Mouse (Mus musculus) layer of hippocampus, postnatal 25 days (tissue): ENCODE measurements around the gene Phactr1. TPM values are rescaled to one million over a fixed set of nuclear protein-coding genes. Genes with fewer than 3 reads are reported as not detected.

Source experiments
- DNase-seq, 2 experiments: peaks; one replicate each; pipeline ENCODE4 v3.0.0; 2022; ENCODE audit warnings: mixed read lengths in 2 of 2, low spot score in 1 of 2; ENCODE audit errors: extremely low spot score in 1 of 2
- total RNA-seq, 2 experiments: library from RNA; stranded (reverse); gene quantifications; 2 replicates each; pipeline ENCODE4 v1.2.3; 2021

Phactr1 gene
- total RNA-seq, 2 experiments from 2014 or later, result 306 to 307 TPM

GRCm38 (mm10) chr13:43009596-43009995 lies 329.2 kb downstream of the Phactr1 start:
- no peak for DNase-seq

GRCm38 (mm10) chr13:43011516-43011915 lies 331.1 kb downstream of the Phactr1 start:
- no peak for DNase-seq

- DNase-seq, result no peak
Observed at GRCm38 (mm10) chr13:43013984-43014383, 333.6 kb downstream of the Phactr1 start.

GRCm38 (mm10) chr13:43015768-43016167 lies 335.3 kb downstream of the Phactr1 start:
- DNase-seq, result no peak

DNA sequence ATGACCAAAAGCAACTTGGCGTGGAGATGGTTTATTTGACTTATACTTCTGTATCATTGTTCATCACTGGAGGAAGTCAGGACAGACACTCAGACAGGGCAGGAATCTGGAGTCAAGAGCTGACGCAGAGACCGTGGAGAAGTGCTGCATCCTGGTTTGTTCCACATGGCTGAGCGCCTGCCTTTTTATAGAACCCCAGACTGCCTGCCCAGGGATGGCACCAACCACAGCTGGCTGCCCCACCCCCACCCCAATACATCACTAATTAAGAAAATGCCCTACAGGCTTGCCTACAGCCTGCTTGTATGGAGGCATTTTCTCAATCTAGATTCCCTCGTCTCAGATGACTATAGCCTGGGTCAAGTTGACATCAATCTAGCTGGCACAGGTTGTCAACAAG lies 338.4 kb downstream of the Phactr1 start:
- no peak for DNase-seq

DNA sequence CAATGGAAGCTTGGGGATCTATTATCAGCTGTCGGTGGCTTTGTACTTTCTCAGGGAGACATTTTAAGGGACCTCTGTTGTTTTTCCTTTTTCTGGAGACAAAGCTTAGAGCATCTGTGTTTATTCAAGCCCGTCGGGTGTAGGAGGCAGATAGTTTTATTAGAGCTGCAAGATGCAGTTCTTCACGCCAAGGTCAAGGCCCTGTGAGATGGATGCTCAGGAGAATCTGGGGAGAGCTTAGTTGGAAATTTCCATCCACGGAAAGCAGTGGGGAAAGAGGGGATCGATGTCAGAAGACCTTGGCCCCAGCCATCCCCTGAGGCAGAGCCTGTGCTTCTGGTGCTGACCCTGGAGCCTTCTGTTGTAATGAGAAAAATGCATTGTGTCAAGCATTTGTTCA lies 340.6 kb downstream of the Phactr1 start:
- DNase-seq, result no peak

DNA sequence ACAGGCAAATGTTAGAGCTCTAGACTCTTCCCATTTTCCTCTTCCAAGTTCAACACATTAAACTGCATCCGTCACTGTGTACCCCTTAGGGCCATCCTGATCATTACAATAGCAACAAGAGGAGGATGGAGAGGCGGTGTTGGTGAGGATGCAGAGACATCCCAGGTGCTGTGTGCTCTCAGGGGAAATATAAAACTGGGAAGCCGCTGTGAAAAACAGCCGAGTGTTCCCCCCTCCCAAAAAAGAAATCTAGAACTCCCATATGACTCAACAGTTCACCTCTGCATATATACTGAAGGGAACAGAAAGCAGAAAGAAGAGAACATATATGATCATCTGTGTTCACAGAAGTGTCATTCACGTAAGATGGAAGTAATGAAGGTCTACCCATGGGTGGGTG lies 342.6 kb downstream of the Phactr1 start:
- DNase-seq, result no peak

DNA sequence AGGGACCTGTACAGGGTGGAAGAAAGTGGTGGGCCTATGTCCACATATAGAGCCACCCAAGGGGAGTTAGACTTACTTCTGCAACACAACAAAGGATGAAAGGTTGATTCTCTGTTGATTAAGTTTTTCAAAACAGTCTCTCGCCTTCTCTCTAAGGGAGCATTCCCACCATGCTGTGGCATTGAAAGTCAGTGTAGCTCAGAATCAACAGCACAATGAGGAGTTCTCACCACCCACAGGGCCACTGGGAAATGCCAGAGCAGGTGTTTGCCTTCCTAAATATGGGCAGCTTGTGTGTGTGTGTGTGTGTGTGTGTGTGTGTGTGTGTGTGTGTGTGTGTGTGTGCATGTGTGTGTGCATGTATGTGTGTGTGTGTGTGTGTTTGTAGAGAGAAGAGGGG lies 347.1 kb downstream of the Phactr1 start:
- no peak for DNase-seq

- DNase-seq, result no peak
Observed at GRCm38 (mm10) chr13:43030222-43030621, 349.8 kb downstream of the Phactr1 start.

DNA sequence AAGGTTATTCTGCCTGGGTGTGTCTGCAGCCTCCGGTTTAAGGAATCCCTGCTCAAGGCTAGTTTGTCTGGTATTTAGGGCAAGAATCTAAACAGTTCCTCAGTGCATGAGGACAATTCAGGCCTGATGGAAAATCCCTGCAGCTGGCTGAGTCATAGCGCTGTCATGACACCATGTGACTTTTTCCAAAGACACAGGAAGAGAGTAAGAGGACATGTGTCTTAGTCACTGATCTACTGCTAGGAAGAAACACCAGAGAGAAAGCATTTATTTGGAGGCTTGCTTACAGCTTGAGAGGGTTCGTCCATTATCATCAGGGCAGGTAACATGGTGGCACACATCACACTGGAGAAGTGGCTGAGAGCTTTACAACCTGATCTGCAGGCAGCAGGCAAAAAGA lies 352.0 kb downstream of the Phactr1 start:
- no peak for DNase-seq

DNA sequence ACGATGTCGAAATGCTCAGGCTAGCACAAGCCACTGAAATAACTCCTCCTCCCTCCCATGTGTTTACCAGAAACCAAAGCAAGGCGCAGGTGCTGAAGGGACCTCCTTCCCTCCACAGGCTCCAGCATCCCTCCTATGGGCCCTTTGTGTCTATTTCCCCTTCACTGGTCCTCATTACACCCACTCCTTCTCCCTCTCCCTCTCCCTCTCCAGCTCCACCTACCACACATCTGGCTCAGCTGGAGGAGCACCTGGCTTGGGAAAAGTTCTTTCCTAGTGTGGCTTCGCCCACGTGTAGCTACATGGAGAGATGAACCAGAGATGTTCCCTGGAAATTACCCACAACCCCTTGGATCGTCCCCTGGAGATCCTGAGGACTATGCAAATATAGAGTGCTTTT lies 356.1 kb downstream of the Phactr1 start:
- no peak for DNase-seq

DNA sequence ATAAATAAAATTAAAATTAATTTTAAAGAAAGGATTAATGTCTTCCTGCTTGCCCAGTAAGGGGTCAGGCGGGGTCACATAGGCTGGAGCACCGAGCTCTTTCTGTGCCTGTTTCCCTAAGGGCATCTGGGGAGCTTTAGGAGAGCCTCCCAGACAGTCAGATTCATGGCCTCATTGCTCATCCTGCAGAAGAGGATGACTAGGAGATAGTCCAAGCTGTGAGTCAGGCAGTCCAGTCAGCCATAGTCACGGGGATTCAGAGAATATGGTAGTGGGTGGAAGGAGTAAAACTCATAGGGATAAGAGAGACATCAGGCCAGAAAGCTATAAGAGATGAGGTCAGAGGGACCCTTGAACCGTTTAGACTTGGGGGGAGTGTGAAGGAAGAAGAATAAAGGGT lies 362.3 kb downstream of the Phactr1 start:
- no peak for DNase-seq

- DNase-seq, result no peak
Observed at GRCm38 (mm10) chr13:43048553-43048952, 368.1 kb downstream of the Phactr1 start.

DNA sequence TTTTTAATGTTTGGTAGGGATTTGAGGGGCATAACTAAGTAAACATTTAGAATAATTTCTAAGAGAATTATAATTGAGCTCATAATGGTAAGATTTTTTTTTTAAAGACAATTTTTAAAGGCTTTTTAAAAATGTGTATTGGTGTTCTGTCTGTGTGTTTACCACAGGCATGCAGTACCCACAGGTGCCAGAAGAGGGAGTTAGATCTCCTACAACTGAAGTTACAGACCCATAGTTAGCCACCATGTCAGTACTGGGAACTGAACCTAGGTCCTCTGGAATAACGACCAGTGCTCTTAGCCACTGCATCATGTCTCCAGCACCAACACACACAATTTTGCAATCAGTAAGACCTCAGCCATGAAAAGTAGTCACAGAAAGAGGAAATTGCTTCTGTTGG lies 372.8 kb downstream of the Phactr1 start:
- DNase-seq, result no peak

DNA sequence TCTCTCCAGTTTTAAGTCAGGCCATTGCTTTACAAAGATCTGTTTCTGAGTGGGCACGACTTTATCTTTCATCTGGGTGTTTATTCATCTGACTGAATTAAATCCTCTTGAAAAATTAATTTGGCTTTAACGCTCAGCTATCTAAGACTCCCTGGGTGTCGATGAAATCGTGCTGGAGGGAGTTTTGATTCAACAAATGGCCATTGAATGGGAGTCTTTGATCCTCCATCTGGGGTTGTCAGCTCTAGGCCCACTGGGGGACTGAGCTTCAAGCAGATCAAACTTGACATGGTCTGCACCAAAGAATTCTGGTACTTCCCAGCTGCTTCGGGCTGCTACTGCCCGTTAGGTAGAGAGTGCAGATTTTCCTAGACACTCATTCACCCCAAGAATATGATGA lies 374.7 kb downstream of the Phactr1 start:
- no peak for DNase-seq

DNA sequence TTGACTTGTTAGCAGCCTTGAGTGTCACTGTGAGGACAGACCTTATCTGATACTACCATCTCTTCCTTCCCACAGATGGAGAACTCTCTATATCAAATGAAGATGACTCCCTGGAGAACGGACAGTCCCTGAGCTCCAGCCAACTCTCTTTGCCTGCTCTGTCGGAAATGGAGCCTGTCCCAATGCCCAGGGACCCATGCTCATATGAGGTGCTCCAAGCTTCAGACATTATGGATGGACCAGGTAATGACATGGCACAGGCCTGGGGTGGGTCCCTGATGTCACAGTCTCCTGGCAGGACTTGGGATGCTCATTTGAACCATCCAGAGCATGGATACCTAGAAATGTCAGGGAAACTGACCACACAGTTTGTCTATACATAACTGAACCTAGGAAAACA lies 376.7 kb downstream of the Phactr1 start:
- no peak for DNase-seq

GRCm38 (mm10) chr13:43063355-43063754 lies 382.9 kb downstream of the Phactr1 start:
- DNase-seq, result no peak

DNA sequence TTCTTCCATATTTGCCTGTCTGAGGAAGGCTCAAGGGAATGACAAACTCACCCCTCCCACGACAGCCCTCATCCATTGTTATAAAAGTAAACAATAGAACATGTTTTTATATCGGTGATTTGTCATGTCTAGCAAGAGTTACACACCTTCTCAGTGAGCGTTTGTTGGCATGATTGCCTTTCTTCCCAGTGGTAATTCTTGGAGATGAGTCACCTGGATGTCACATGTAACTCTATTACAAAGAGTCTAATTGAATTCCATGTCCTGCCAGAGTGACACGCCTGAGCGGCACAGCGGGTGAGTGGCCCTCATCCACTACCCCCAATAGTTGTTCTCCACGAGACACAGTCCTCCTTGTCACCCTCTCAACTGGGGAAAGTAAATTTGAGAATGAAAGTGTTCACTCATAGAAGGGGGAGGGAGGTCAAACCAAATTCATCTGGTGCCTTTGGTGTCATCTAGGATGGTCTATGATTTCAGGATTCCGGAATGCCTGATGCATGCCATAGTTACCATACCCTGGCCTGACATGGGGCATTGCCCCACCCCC lies 388.4 kb downstream of the Phactr1 start:
- no peak for DNase-seq

GRCm38 (mm10) chr13:43070496-43070895 lies 390.1 kb downstream of the Phactr1 start:
- no peak for DNase-seq

DNA sequence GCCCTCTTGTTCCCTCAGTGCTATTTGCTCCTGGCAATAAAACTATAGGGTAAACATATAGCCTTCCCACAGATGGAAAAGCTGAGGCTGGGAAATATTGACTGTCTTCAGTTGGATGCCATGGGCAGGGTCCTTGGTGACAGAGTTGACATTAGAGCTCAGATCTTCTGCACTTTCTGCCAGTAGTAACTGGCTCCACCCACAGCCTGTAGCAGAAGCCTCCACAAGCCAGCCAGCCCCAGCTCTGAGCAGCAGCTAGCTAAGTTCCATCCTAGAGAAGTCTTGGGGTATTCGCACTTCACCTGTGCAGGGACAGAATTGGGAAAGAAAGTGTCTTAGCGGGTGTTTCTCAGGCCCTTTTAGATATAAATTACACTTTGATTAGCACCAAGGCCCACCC lies 390.5 kb downstream of the Phactr1 start:
- DNase-seq, result no peak

DNA sequence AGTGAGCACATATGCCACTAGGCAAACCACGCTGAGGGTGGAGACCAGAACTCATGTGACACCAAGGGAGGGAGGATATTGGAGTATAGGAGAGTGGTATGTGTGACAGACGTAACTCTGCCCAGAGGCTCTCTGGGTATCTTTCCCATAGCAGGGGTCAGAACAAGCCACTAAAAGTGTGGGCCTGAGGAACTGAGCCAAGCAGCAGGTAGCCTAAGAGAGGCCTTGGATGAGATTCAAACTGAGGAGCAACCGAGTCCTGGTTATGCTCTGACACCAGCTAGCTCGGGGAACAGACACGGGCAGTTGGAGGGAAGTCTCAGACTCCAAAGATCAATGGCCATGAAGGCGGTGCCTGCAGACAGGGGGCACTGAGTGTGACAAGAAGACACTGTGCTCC lies 395.0 kb downstream of the Phactr1 start:
- no peak for DNase-seq

DNA sequence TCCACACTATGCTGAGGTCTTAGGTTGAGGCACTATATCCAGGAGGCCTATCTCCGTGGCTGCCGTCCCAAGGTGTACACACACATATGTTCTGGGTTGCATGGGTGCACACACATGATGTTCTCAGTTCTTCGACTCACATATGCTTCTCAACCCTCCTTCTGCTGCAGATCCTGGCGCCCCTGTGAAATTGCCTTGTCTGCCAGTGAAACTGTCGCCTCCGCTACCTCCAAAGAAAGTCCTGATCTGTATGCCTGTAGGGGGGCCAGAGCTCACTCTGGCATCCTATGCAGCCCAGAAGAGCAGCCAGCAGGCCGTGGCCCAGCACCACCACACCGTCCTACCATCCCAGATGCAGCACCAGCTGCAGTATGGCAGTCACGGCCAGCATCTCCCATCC lies 397.1 kb downstream of the Phactr1 start:
- DNase-seq, result peak in 1 of 2 experiments; percentile 20

DNA sequence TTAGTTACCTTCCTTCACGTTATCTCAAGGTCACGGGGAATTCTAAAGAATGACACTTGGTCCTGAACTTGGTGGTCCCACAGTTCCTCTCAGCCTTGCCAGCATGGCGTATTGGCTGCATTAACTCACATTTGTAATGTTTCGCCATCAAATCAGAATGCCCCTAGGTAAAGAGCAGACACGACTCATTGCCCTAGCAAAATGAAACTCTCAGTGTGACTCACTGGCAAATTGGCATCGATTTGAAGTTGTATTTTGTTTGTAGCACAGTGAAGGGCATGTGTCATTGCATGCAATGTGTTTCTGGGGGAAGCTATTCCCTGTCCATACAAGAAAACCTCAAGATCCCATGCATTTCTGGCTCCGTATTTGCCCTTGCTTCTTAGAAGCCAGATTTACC lies 404.8 kb downstream of the Phactr1 start:
- DNase-seq, result no peak
